Mouse (Mus musculus) fat pad, adult 2 months (tissue): ENCODE data around the gene Fzd10.

Experiments
- DNase-seq: peaks from one replicate; pipeline ENCODE4 v3.0.0-alpha.2; 2011; ENCODE audit warnings: low read depth, low spot score; ENCODE audit errors: extremely low read depth

Gene Fzd10

DNA sequence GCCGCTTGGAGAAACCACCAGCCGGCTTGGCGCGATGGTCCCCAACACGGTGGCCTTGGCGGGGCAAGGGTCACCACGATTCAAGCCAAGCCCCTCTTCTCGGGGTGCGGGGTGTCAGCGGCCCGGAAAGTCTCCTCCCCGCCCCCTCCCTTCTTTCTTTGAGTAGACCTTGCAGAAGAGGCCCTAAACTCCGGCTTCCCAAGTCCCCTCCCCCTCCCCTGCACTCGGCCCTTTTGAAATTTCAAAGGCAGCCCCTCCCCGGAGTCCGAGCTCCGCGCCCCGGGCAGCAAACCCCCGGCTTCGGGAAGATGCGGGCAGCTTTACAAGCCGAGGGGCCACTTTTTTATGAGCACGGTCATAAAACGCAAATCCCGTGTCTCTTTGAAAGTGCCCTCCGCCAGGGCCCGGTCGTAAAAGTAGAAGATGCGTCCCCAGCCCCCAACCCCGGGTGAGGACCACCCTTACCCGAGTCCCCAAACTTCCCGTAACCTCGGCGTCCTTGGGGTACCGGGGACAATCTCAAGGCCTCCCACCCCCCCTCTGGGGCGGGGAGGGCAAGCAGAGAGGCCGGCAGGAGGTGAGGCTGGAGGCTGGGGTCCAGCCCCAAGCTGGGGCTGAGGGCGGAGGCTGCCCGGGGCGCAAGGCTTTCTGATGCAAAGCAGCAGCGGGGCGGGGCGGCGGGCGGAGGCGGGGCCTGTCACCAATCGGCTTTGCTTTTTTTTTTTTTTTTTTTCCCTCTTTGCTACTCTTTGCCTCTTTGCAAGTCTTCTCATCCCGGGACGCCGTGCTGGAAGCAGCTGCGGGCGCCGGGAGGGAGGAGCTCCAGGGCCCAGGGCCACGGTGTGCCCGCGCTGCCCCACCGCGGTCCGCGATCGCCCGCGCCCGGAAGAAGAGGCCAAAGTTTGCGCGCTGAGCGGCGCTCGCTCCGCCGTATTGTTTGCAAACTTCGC, at the start of gene Fzd10:
Gene Fzd10 (plus strand): TSS at position 773 of the 950 bp plus-strand sequence.
- no peak for DNase-seq

DNA sequence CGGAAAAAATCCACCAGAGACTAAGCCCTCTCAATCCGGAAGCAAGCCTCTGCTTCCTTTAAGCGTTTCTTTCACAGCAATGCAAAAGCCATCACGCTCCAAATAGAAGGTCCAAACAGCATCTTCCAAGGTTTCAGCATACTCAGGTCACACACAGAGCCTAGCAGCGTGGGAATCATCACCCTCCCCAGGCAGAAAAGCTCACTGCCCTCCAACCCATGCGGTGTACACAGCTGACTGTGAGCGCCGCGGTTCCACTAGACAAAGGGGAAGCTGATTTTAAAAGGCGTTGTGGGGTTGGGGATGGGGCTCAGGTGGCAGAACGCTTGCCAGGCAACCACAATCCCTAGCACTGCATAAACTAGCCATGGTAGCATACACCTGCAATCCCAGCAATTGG, 49.2 kb upstream of the Fzd10 start:
- DNase-seq = no peak

DNA sequence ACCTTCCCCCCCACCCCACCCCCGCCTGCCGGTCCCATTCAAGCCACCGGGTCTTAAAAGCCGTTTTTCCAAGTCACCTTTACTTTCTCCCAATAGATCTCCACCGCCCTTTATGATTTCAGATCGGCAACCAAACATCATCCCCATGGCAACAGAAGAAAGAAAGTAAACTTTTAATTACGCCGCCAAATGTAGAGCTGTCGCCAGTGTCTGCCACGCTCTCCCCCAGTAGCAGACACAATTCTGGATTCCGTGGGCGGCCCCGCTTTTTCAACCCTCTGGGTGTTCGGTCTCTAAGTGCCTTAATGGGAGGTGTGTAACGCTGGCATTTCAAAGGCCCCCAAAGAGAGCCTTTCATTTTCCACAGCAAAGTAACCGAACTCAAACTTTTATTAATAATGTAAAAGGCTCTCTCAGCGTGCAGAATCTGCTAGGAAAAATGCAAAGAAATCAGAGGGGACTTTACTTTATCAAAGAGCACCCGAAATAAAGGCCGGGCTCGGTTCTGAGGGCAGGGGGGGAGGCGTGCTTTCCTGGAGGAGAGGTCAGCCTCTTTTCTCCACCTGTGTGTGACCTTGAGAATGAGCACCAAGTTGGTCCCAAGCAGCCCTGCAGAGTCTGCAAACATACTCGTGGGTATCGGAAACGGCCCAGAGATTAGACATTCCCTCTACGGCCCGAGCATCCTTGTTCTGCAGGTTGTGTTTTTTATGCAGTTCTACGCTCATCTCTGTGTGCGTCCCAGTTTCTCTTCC, 48.3 kb upstream of the Fzd10 start:
- DNase-seq = no peak

DNA sequence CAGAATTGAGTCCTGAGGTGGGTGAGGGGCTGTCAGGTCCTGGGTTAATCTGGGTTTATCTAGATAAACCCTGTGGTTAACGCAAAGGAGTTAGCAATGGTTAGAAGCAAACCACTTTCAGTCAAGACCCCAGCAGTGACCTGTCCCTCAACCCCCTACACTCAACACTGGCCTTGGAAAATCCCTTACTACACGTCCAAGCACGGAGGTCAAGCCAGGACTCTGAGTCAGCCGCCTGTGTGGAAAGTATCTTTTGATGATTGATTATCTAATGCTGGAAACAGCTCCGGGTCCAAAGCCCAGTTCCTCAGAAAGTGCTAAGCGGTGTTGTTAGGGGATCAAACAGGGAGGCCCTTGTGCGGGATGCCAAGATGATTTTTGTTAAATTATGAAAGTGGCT, 42.5 kb upstream of the Fzd10 start:
- DNase-seq = no peak

DNA sequence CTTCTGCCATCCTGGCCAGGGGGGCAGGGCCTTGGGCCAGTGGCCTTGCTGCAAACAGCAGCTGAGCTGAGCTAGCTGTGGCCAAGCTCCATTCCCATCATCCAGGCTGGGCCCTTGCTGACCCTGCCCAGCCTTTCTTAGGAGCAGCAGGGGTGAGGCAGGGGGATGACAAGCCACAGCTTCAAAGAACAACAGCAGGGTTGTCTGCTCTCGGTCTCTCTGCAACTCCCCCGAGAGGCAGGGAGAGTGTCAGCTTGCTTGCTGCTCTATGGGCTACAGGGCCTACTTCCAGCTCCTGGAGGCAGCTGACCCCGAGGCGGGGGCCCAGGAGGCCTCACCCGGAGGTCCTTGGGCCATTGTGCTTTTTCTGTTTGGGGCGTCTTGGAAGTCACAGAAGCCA, 33.3 kb upstream of the Fzd10 start:
- no peak for DNase-seq

DNA sequence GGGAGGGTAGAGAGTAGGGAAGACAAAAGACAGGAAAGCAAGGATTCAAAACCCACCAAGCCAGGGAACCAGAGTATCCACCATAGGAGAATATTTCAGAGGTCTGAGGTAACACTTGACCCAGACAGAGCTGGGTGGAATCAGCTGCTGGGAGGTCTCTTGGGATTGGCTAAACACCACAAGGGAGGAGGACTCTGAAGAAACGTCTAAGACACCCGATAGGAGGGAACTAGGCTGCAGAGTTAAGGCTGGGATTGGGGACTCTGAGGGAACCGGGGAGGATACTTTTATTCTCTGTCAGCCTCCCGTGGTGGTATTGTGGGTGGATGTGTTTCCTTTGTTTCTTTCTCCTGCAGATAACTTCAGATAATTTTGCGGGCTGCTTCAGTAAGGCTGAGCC, 31.7 kb upstream of the Fzd10 start:
- no peak for DNase-seq

DNA sequence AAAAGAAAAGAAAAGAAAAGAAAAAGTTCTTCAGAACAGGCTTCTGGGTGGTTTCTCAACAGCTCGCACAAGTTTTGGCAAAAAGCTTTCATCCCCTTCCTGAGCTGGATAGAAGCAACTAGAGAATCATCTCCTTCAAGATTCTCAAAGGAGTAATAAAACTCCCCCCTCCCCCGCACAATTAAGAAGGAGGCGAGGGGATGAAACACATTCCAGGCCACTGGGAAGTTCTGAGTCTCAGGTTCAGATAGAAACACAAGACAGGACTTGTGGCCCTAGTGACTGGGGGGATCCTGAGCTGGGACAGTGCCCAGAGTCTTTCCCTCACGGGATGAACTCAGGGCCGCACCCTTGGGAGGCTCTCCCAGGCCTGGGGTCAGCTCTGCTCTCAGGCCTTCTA, 30.6 kb upstream of the Fzd10 start:
- DNase-seq = no peak

DNA sequence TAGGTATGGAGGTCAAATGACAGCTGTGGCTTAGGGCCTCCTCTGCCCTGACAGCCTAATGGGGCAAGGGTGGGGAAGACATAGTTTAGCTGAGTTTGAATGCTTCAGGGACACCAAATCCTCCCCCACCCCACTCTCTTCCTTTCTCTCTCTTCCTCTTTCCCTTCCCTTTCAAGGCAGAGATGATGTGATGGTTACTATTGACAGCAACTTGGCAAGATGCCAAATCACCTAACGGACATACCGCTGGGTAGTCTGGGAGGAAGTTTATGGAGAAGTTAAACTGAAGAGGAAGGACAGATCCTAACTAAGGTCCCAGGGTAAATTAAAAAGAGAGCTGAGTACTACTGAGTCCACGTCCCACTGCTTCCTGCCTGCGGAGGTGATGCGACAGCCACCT, 29.8 kb upstream of the Fzd10 start:
- DNase-seq = no peak

DNA sequence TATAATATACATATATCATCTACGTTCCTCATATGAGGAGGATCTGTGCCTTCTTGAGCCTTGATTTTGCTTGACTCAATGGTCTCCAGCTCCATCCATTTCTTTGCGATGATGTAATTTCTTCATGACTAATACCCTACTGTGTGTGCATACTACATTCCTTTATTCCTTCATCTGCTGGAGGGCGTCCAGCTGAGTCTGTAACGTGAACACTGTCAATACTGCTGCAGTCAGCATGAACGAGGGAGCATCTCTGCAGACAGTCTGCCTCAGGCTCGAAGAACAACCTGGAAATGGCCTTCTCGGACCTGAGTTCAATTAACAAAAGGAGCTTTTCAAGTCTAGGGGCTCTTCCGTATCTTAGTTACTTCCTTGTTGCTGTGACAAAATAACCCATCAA, 28.9 kb upstream of the Fzd10 start:
- DNase-seq = no peak

DNA sequence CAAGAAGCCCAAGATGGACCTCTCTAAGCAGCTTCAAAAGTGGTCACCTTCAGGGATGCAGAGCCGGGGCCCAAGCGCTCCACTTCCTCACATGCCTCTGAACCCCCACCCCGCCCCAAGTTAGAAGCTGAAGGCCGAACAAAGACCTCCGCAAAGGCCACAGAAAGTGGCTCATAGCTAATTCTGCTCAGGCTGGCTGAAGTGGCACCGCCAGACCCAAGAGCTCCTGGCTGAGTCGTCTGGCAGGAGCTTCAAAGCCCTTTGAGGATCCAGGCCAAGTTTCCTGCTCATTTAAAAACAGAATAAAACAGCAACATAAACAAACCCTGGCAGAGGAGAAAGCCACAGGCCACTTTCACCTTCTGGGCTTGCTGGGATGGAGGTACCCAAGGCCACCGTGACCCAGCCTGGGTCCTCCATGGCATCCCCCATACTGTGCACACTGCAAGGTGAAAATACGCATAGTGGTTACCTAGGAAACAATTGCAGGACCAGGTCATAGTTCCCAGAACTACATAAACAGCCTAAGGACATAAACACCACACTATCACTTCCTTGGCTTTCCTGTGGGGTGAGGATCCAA, 24.6 kb upstream of the Fzd10 start:
- DNase-seq = no peak

DNA sequence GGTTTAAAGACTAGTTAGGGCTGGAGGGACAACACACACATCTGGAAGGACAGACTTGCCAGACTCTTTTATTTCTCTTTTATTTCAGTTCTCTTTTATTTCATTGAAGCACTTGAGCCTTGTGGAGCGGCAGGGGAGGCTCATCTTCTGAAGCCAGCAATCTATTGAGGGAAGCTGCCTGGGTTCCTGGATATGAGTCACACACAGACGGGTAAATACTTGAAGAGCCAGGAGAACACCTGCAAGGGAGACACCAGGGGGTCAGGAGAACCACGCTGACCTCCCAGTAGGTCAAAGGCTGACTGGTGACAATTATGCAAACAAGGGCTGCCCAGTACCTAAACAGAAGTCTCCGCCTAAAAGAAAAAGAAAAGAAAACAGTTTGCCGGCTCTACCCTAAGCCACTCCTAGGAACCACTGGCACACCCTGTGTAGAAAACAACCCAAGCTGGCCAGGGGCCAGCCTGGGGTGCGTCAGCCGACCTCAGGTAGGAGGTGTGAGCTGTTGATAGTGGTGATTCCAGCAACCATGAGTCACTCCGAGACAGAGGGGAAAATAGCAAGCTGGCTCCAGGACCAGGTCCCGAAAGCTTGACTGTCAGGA, 21.5 kb upstream of the Fzd10 start:
- peak; percentile 52 for DNase-seq

DNA sequence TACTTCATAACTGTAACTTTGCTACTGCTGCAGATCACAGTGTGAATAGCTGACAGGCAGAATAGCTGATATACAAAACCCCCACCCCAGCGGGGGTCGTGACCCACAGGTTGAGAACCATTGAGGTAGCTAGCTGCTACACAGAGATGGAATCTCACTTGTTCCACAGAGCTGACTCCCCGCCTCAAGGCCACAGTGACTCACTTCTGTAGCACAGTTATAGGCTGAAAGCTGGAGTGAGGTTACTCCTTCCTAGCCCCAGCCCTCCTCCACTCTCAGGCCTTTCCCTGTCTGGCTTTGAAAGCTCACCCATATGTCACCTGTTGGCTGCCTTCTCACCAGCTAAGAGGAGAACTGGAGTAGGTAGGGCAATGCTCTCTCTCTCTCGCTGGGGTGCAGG, 19.7 kb upstream of the Fzd10 start:
- no peak for DNase-seq

DNA sequence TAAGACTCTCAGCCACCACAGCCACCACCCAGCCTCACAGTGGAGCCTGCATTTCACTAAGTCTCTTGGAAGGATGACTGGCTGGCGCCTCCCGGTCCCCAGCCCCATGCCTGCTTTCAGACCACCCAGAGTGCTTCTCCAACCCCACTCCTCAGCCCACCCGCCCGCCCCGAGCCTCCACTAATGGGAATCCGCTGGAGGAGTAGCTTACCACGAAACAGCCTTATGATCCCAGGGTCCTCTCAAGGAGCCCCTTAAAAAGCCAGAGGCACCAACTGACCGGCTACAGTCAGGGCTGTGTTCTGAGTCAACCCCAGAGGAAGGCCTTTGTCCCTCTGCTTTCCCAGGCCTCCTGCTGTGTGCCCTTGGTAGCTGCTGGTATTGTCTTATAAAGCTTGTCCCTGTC, 19.1 kb upstream of the Fzd10 start:
- no peak for DNase-seq

DNA sequence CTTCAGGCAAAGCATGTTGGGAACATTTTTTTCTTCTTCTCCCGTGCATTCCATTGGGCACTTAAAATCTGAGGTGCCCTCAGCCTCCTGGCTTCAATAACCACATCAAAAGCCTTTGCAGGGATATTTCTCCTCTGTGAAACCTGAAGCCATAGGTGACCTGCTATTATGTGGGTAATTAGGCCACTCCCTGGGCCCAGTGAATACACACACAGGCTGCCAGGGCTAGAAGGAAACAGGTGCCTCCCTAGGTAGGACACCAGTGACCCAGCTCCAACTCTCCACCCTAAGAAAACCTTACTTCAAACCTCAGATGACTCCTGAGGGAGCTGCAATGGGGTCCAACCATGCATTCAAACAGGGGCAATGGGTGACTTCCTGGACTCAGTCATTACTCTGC, 11.4 kb upstream of the Fzd10 start:
- no peak for DNase-seq

DNA sequence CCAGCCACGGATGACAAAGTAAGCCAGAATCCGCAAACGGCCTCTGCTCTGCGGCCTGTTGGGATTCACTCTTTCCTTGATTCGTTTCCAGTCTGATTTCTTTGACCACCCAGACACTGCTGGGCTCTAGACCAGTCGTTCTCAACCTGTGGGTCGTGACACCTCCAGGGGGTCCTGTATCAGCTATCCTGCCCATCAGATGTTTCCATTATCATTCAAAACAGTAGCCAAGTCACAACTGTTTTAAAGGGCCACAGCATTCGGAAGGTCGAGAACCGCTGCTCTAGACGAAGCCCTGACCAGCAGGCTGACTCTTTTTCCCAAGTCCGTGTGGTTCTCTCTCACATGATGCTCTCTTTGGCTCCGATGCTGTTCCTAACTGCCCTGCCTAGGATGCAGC, 7.2 kb upstream of the Fzd10 start:
- DNase-seq = no peak

DNA sequence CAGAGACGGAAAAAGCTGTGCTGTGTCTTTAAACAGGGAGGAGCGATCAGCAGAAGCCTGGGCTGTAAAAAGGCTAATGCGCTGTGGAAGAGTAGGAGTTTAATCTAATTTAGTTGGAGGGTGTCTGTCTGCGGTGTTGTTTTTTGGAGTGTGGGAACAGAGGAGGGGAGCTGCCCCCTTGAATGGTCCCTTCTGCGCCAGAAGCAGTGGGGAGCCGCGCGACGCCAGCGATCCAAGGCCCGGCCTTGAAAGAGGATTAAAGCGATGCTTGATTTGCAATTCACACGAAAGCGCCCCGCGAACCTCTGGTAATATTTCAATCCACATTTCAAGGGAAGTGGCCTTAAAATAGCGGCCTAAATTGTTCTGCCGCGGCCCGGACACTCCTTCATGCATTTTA, 3.8 kb upstream of the Fzd10 start:
- DNase-seq = no peak

DNA sequence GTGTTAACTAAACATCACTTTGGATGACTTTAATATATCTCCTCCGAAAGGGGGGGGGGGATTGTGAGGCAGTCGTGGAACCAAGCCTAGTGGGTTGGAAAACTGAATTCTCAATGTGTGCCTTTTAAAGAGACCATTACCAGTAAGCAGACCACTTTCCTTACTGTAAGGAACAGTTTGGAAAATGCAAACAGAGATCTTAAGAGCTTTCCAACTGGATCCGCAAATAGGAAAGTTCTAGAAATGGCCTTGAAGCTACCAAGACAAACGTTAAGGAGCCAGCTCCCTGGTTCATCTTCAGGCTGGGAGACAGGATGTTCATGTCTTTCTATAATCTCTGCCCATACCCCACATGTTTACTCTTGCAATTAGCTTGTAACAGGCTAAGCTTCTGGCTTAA, 3.3 kb upstream of the Fzd10 start:
- no peak for DNase-seq

DNA sequence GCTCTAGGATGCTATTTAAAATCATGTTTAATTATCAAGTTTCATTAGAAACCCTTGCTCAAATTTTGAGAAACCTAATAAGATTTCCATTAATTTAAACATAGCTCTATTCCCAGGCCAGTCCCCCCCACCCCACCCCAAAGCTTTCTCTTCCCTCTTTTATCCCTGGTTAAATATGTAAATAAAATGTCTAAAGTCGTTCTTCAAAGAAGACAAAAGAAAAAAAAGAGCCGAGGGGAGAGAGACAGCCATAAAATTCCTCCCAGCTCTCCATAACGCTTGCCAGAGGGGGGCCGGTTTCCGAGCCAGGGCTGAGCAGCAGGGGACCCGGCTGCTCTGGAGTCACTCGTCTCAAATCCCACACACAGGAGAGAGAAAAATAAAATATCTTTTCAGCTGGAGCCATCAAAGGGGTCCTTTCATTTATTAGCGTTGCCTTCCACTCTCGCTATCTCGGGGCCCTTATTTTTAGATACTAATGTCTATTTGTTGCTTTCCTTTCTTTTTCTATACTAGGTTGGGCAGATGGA, 2.4 kb upstream of the Fzd10 start:
- no peak for DNase-seq

DNA sequence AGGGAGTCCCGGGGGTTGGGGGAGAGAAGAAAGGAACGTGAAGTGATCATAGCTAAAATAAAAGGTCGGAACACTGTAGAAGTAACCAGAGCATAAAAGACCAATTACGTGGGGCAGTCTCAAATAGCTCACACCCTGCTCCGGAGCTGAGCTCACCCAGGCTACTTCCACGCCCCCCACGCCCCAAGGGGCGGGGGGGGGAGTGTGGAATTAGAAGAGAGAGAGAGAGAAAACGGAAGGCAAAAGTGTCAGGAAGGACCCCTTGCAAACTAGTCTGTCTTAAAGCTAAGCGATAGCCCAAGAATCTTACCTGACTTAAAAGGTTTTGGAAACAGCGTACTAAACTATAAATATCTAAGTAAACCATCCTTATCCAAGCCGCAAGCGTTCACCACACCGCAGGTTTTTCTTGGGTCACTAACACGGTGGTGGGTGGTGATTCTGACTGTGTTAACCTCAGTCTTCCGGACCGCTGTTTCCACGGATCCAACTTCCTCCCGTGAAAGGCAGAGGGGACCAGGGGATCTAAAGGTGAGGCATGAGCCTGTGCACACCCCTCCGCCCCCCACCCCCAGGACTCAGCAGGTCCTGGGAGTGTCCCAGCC, 1.8 kb upstream of the Fzd10 start:
- DNase-seq = no peak

DNA sequence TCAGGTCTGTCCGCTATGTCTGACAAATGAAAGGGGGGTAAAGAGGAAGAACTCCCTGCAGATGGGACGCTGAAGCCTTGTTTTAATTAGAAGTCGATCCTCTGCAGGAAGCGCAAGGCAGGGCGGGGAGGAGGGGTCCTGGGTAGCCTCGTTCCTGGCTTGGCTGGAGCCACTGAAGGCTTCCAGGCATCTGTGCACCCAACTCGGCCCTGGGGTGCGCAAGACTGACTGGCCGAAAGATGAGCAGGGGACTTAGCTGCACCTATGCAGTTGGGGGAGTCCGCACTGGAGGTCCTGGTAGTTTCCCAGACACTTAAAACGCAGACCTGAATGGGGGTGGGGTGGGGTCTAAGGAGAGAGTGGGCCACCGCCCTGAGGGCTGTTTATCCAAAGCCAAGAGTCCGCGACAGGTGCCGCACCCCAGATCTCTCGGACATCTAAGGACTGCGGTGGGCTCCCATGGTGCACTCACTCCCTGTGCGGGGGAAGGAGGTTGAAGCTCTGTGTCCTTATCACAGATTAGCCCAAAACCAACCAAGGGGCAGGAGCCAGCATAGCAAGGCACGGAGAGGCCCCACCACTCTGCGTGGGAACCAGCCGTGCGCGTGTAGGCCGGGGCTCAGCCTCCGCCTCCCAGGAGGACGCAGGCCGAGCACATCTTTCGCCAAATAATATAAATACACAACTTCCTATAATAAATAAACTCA, 1.1 kb upstream of the Fzd10 start:
- DNase-seq = no peak
